Mouse (Mus musculus) heart, adult 9 months (tissue): ENCODE results near the gene Cacng8.
"Not testable (repeated sequence)": the region's sequence is repeated elsewhere in the genome, so short reads cannot be mapped to it uniquely, and the experiment has no call there.

ENCODE experiments used
- DNase-seq, 2 experiments: peaks; one replicate each; pipeline ENCODE4 v3.0.0; 2022; ENCODE audit warnings: low spot score in 2 of 2

Cacng8 gene

DNA sequence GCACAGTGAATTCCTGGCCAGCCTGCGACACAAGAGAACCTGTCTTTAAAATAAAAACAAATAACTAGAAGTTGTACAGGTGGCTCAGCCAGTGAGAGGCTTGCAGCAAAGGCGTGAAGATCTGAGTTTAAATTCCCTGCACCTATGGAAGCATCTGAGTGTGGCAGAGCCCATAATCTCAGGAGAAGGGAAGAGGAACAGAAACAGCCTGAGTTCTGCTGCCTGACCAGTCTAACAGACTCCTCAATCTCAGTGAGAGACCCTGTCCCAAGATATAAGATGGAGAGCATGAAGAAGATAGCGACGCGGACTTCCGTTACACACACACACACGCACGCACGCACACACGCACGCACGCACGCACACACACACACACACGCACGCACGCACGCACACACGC, 2.7 kb upstream of the Cacng8 start:
- DNase-seq = no peak

DNA sequence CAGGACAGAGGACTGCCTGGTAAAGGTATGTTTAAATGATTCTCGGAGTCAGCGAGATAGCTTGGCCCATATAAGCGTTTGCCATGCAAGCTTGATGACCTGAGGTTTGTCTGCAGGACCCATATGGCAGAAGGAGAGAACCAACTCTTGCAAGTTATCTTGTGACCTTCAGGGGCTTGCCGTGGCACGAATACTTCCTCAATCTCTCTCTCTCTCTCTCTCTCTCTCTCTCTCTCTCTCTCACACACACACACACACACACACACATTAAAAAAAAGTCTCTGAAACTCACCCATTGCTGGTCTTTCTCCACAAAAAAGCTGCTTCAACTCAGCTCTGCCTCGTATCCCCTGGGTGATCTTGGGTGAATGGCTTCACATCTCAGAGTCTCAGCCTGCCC, 1.6 kb upstream of the Cacng8 start:
- no peak for DNase-seq

DNA sequence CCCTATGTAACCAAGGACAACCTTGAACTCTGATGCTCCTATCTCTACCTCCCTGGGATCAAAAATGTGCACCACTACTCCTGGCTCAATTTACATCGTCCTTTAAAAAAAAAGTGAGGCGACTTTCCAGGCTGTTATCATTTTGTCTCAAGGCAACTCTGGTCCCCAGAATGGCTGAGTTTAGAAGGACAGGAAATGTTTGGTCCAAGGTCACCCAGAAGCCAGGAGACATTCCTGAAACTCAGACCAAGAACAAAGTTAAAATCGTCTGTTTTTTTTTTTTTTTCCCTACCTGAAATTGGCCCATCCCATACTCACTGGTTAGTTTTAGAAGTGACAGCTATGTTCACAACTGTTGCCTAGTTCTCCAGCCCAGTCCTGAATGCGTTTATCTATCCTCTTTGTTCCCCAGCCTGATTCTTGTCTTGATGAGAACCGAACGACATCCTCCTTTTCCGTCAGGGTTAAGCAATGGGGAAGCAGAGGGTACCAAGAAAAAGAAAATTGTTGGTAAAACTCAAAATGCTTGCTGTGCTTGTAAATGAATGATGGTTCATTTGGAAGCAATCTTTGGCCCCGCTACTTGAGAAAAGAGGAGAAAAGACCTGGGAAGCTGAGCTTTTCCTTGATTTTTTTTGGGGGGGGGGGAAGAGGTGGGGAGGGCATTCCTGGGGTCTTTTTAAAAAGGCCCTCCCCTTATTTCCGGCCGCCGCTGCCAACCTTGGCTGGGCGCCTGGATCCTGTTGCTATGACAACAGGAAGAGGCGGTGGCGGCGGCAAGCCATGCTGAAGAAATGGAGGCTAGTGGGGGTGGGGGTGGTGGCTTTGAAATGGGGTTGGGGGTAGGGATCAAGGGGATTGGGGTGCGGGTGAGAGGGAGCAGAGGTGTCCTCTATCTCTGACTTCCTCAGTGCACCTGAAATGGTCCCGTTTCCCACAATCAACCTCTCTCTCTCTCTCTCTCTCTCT, 755 bp upstream of the Cacng8 start:
- DNase-seq = peak in 1 of 2 experiments; percentile 13

DNA sequence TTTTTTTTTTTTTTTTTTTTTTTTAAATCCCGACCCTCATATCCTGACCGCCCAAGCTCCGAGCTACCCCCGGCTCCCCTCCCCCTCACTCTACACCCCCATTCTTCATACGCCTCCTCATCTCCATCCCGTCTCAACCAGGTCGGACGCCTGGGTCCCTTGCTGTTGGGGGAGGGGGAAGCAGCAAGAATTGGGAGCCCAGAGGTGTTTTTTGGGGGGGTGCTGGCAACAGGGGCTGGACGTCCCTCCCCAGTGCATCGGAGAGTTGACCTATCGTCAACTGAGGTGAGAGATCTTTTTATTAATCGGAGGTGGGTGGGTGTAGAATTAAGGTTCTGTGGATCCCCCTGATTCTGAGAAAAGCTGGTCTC, 583 bp downstream of the Cacng8 start:
- DNase-seq = no peak

DNA sequence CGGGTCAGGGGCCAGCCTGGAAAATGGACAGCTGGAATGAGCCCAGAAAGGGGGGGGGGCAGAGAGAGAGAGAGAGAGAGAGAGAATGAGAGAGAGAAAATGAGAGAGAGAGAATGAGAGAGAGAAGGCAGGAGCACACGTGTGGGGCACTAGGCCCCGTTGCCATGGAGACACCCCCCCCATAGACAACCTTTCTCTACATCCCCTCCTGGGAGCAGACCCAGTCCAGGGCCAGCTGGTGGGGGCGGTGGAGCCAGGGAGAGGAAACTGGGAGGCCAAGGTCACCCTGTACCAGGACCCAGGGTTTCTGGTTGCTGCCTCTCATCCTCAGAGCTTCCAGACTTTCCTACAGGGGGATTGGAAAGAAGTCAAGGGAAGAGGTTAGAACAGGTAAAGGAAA, 1.3 kb downstream of the Cacng8 start:
- no peak for DNase-seq

DNA sequence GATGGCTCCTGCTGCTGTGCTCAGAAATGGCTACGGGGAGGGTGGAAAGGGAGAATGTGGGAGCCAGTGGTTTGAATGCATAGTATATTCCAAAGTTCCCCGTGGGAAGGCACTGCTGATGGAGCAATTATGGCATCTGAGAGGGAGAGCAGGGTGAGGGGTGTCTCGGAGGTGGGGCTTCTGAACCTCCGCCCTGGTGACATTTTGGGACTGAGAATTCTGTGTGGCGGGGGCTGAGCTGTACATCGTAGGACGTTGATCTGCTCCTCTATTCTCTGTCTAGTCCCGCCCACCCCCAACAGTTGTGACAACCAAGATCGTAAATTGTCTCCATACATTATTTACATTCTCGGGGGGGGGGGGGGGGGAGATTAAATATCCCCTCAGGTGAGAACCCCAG, 6.9 kb downstream of the Cacng8 start:
- DNase-seq = no peak

DNA sequence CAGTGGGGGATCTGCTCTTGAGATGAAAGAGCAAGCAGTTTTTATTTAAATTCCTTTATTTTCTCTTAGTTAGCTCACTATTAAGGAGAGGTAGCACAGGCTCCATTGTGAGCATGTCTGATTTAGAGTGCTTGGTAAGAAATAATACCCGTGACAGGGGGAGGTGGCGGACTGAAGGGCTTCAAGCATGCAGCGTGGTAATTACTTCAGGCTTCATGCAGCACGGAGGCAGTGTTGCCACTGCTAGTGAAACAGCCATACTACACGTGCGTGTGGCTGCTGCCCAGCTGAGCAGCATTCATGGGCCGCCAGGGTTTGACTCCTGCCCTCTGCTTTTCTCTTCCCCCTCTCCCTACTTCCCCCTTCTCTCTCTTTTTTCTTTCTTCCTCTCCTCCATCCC, 7.3 kb downstream of the Cacng8 start:
- DNase-seq = no peak

DNA sequence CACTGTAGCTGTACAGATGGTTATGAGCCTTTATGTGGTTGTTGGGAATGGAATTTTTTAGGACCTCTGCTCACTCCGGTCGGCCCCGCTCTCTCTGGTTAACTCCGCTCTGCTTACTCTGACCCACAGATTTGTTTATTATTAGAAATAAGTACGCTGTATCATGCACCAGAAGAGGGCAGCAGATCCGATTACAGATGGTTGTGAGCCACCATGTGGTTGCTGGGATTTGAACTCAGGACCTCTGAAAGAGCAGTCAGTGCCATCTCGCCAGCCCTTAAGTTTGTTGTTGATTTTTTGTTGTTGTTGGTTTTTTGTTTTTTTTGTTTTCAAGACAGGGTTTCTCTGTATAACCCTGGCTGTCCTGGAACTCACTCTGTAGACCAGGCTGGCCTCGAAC, 7.9 kb downstream of the Cacng8 start:
- not testable (repeated sequence) for DNase-seq

DNA sequence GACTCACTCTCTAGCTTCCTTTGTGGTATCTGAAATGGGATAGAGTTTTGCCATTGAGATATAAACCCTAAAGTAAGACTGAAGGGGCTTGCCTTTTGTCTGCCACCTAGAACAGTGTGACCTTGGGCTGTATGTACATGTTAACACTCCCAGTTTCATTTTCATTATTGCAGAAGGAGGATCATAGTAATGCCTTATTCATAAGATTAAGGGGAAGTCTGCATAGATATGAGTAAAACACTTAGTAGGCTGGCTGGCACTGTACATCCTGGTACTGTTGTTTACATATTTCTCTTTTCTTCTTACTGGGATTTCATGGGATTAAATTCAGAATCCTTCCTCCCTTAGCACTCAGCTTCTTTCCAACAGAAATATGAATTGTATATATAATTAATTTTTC, 9.5 kb downstream of the Cacng8 start:
- DNase-seq = no peak

DNA sequence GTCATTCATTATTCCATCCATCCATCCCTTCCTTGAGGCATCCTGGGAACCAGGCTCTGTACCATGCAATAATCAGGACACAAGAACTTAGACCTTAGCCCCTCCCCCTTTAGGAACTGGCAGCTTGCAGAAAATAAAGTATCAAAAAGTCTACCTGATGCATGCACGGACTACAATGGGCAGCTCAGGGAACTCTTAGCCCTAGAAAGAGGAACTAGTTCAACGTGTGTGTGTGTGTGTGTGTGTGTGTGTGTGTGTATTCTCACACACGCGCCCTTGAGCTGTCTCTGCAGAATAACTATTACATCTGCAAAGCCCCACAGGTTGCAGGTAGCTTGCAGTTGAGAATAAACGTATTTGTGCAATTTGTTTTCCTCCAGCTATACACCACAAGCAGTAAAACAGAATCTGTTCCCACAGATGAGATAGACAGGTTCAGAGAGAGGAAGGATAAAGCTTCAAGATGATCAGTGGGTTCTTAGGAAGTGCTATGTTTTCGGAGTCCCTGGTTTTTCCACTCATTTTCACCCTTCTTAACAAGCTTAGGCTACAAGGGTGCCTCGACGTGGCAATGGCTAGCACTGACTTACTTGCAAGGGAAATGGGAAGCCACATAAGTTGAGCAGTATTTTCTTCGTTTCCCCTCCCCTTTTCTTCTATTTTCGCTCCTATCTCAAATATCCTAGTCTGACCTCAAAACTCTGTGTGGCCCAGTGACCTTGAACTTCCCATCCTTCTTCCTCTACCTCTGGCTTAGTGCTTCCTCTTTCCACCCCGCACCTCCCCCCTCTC, 19.4 kb downstream of the Cacng8 start:
- no peak for DNase-seq

DNA sequence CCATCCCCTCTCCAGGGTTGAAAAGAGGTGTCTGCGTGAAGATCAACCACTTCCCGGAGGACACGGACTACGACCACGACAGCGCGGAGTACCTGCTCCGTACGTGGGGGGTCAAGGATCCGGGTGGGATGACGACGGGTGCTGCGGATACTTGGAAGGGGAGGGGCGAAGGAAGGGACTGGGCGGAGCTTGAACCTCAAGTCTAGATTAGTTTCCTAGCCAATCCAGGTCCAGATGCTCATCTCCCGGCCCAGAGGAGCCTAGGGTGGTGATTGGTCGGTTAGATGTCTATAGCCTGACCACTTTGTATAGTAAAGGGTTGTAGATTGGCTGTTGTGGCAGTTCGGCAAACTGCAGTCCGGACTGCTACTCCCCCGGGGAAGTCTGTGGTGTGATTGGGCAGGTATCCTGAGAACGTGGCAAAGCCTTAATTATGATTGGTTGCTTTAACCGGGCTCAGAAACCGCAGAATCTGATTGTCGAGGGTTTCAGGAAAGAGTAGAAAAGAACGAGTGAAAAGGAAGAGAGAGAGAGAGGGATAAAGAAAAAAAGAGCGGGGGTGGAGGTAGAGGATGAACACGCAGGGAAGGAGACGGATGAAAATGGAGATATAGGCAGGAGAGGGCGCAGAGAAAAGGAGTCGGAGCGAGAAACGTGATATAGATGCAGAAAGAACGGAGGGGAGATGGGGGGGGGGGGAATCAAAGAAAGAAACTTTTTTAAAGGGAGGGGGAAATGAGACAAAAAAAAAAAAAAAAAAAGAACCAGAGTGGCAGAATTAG, 20.9 kb downstream of the Cacng8 start:
- DNase-seq = no peak

DNA sequence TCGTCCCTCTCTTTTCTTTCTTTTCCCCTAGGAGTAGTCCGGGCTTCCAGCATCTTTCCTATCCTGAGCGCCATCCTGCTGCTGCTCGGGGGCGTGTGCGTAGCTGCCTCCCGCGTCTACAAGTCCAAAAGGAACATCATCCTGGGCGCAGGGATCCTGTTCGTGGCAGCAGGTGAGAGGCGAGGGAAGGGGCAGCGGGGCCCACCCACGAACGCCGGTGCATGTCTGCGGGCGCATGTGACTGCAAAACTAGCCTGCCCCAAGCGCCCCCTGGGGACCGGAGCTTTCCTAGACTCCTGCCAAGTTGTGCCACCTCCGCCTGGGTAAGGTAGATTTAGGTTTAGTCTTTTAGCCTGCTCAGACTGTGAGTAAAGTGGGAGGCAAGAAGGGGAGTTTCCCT, 21.6 kb downstream of the Cacng8 start:
- no peak for DNase-seq

DNA sequence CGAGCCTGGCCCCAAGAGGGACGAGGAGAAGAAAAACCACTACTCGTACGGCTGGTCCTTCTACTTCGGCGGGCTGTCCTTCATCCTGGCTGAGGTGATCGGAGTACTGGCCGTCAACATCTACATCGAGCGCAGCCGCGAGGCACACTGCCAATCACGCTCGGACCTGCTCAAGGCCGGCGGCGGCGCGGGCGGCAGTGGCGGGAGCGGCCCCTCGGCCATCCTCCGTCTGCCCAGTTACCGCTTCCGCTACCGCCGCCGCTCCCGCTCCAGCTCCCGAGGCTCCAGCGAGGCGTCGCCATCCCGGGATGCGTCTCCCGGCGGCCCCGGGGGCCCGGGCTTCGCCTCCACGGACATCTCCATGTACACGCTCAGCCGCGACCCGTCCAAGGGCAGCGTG, 24.4 kb downstream of the Cacng8 start:
- DNase-seq = no peak

DNA sequence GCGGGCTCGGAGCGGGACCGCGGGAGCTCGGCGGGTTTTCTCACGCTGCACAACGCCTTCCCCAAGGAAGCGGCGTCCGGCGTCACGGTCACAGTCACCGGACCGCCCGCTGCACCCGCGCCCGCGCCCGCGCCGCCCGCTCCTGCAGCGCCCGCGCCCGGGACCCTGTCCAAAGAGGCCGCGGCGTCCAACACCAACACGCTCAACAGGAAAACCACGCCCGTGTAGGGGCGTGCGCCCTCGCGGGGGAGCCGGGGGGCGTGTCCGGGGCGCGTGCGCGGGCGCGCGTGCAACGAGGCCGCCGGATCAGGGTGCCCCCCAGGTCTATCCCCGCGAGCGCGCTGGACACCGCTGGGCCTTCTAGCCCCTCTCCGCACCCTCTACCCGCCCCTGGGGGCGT, 24.9 kb downstream of the Cacng8 start:
- peak in 1 of 2 experiments; percentile 6 for DNase-seq

DNA sequence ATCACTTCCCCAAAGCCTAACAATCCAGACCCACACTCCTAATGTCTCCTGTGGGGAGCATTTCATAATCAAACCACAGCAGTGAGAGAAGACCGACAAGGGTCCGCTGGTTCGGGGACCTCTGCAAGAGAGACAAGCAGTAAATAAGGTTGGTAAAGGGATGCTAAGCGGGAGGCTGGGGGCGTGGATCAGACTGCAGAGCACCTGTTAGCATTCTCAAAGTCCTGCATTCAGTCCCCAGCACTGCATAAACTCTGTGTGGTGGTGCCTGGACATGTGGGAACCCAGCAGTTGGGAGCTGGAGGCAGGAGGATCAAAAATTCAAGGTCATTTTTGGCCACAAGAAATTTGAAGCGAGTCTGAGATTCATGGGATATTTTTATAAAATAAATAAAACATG, 29.5 kb downstream of the Cacng8 start:
- DNase-seq = no peak

DNA sequence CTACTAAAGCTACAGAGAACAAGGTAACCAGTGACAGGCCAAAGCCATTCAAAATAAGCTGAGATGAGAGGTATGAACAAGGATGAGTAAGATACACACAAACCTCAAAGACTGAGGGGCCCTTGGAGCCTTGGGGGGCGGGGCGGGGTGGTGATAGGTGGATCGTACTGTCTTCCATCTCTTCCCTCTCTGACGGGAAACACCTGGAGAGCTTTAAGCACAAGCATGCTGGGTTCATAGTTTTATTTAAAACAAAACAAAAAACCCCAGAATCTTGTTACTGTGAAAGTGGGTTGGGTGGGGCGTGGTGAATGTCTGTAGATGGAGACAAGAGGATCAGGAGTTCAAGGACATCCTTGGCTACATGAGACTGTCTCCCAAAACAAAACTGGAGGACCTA, 30.0 kb downstream of the Cacng8 start:
- DNase-seq = no peak

DNA sequence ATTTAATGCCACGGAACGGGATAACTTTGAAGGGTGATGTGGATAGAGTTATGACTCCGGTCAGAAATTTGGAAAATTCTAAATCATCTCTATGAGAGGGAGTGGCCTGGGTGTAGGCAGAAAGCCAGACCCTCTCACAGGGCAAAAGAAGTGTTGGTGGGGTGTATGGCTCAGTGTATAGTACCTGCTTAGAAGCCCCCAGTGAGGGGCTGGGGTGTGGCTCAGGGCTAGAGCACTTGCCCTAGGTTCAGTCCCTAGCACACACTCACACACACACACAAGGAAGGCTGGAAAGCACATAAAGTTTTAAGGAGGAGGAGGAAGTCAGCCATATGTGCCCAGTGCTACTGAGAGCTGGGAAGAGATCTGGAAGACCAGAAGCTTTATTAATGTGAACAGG, 30.8 kb downstream of the Cacng8 start:
- no peak for DNase-seq

DNA sequence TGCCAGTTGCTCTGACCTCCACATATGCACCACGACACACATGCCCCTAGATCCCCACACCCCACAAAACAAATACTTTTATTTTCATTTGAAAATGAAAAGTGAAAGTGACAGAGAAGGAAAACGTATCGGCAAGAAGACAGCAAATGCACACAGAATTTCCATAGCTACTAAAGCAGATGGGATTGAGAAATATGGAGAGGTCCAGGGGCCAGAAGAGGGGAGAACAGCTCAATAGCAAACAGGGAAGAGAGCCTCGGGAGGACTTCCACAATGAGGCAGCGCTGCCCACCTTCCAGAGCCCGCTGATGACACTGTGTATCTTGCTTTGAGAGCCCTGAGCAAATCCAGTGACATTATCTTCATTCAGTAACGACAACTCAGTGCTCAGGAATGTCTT, 31.6 kb downstream of the Cacng8 start:
- no peak for DNase-seq

DNA sequence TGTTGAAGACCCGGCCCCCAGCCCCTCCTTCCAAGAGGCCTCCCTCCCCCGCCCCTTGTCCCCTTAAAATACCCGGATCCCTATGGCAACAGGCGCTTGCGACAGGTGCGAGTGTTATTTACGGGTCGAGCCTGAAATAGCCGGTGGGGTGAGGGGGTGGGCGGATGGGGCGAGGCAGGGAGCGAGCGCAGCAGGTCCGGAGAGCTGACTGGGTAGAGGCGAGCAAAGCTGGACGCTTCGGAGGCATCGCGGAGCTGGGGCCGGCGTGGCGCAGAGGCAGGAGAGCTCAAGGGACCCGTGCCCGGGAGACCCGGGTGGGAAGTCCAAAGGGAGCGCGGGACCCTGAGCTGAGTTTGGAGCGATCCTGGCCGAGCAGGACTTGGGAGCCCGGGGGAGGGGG, 32.9 kb downstream of the Cacng8 start:
- DNase-seq = no peak

DNA sequence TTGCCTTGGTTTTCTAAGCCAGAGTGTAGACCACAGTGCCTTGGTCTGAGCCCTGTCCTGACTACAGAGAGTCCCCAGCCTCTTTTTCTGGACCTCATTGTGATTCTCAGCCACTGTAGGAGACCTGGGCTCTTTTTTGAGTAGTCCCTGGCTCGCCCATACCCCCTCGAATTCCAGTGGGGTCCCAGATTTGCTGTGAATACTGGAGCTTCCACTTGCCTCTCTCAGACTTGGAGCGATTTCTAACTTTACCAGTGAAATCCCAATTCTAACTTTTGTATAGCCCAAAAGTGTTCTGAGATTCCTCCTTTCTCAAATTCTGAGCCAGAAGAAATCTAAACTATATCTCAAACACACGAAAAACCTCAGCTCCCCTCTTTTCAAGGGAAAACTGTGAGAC, 33.4 kb downstream of the Cacng8 start, which contains the start of gene Cacng6:
Gene Cacng6, plus strand, starts transcription at position 301 of the 400 bp plus-strand sequence.
- no peak for DNase-seq

DNA sequence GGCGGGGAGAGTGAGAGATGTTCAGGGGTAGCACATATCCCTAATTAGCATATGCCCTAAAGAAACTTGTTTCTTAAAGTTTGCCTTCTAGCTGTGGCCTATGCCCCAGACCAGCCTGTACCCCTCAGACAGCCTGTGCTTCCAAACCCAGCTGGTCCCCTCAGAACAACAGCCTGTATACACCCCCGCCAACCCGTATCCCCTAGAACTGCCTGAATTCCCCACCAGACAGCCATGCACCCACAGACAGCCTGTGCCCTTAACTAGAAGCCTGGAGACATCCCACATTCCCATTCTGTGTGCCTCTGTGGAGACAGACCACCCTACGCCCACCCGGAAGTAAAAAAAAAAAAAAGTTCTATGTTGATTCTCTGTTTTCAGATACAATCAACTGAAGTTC, 34.7 kb downstream of the Cacng8 start:
- DNase-seq = no peak

DNA sequence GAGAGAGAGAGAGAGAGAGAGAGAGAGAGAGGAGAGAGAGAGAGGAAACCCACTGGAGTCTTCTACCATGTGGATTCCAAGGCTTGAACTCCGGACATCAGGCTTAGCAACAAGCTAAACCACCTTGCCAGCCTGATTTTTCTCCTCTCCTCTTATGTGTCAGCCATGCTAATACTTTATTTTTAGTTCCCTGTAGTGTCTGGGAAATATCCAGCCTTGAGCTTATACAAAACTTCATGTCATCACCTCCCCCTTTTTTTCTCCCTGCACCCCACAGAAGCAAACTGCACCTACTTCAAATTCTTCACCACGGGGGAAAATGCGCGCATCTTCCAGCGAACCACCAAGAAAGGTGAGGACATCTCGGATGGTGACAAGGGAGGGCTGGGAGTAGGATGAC, 39.7 kb downstream of the Cacng8 start:
- no peak for DNase-seq
